Mouse (Mus musculus): ENCODE data around the gene Itih2. TPM values are rescaled to one million over a fixed set of nuclear protein-coding genes. Genes with fewer than 3 reads are reported as not detected.

Itih2 gene
- polyA plus RNA-seq, 1 experiment, result 0.44 TPM

Other genes with a start within 250 kb of the Itih2 start
- gene 9230102O04Rik, start 241.9 kb downstream of the Itih2 start, polyA plus RNA-seq (2012; ENCODE audit: insufficient read depth, insufficient read length, missing spikeins), result not detected in 2 replicates
- gene Gata3, start 241.4 kb downstream of the Itih2 start, polyA plus RNA-seq (2012; ENCODE audit: insufficient read depth, insufficient read length, missing spikeins), result not detected in 2 replicates
- gene Taf3, start 82.8 kb downstream of the Itih2 start, polyA plus RNA-seq (2012; ENCODE audit: insufficient read depth, insufficient read length, missing spikeins), result 6.9 and 7.3 TPM in 2 replicates
- 1,471 and 1,656 TPM in 2 replicates for gene Atp5c1, start 50.9 kb downstream of the Itih2 start, polyA plus RNA-seq (2012; ENCODE audit: insufficient read depth, insufficient read length, missing spikeins)
- gene Kin, start 50.8 kb downstream of the Itih2 start, polyA plus RNA-seq (2012; ENCODE audit: insufficient read depth, insufficient read length, missing spikeins), result 18.4 and 23.4 TPM in 2 replicates
- gene Itih5, start 22.2 kb upstream of the Itih2 start, polyA plus RNA-seq (2012; ENCODE audit: insufficient read depth, insufficient read length, missing spikeins), result 48.7 and 77.9 TPM in 2 replicates
- not detected in 2 replicates for gene Sfmbt2, start 239.1 kb upstream of the Itih2 start, polyA plus RNA-seq (2012; ENCODE audit: insufficient read depth, insufficient read length, missing spikeins)

Data from brown adipose tissue, adult 24 weeks (tissue).